Mouse (Mus musculus): ENCODE measurements around the gene Ap2a2. TPM values are rescaled to one million over a fixed set of nuclear protein-coding genes. Genes with fewer than 3 reads are reported as not detected.
A peak's percentile ranks its signal among the peaks of the same experiment; 100 is the strongest.

The Ap2a2 gene
- polyA plus RNA-seq, 1 experiment from 2014 or later: 81.9 TPM

GRCm38 (mm10) chr7:141562421-141562851 lies 463 bp downstream of the Ap2a2 start:
- Histone ChIP-seq H3K9me3 (replicated peaks) (no peaks in the 10 kb centered on the region), H3K9ac (peak overlapping the region; percentile 98), H3K4me1 (peaks cover 29% of the 10 kb centered on the region), H3K27me3 (no peaks in the 10 kb centered on the region), H3K4me3 (replicated peaks) (peak overlapping the region; percentile 98), H3K36me3 (no peaks in the 10 kb centered on the region), H3K27ac (replicated peaks) (peak overlapping the region; percentile 89), H3K4me2 (replicated peaks) (peak overlapping the region; percentile 91)
- under 1% methylated on average over 32 of the region's 33 CpGs for WGBS
- peak; percentile 49 for ATAC-seq (ENCODE audit: insufficient number of reproducible peaks, low FRiP score, low TSS enrichment, low read depth)

GRCm38 (mm10) chr7:141562852-141563427 lies 967 bp downstream of the Ap2a2 start:
- Histone ChIP-seq H3K9ac (peak overlapping the region; percentile 98), H3K27me3 (no peaks in the 10 kb centered on the region), H3K4me2 (replicated peaks) (peak overlapping the region; percentile 91), H3K27ac (replicated peaks) (peak overlapping the region; percentile 89), H3K36me3 (no peaks in the 10 kb centered on the region), H3K4me3 (replicated peaks) (peak overlapping the region; percentile 98), H3K9me3 (replicated peaks) (no peaks in the 10 kb centered on the region), H3K4me1 (peaks cover 29% of the 10 kb centered on the region)
- ATAC-seq (ENCODE audit: insufficient number of reproducible peaks, low FRiP score, low TSS enrichment, low read depth): peak; percentile 30; the same call in 1 of the 2 replicates
- under 1% methylated on average over 21 of the region's 21 CpGs for WGBS

- H3K36me3 ChIP-seq: no peaks in the 10 kb centered on the region
- H3K27ac ChIP-seq (replicated peaks): peak overlapping the region; percentile 41
- no peaks in the 10 kb centered on the region for H3K9me3 ChIP-seq (replicated peaks)
- no peaks in the 10 kb centered on the region for H3K27me3 ChIP-seq
- no peak overlapping the region for H3K9ac ChIP-seq
- no peak for ATAC-seq (ENCODE audit: insufficient number of reproducible peaks, low FRiP score, low TSS enrichment, low read depth)
- H3K4me1 ChIP-seq: peaks cover 36% of the 10 kb centered on the region
- WGBS: 20% methylated on average over 7 of the region's 7 CpGs
- no peak overlapping the region for H3K4me3 ChIP-seq (replicated peaks)
- peak overlapping the region; percentile 18; the same call in 1 of the 2 replicates for H3K4me2 ChIP-seq (replicated peaks)
Observed at GRCm38 (mm10) chr7:141564561-141564960, 2.6 kb downstream of the Ap2a2 start.

GRCm38 (mm10) chr7:141566587-141566986 lies 4.6 kb downstream of the Ap2a2 start:
- no peak overlapping the region for H3K4me2 ChIP-seq (replicated peaks)
- H3K27ac ChIP-seq (replicated peaks): no peak overlapping the region
- no peaks in the 10 kb centered on the region for H3K9me3 ChIP-seq (replicated peaks)
- H3K27me3 ChIP-seq: no peaks in the 10 kb centered on the region
- WGBS: 77% methylated on average over 7 of the region's 7 CpGs
- ATAC-seq (ENCODE audit: insufficient number of reproducible peaks, low FRiP score, low TSS enrichment, low read depth): no peak
- peaks cover 33% of the 10 kb centered on the region for H3K4me1 ChIP-seq
- no peak overlapping the region for H3K9ac ChIP-seq
- no peak overlapping the region for H3K4me3 ChIP-seq (replicated peaks)
- no peaks in the 10 kb centered on the region for H3K36me3 ChIP-seq

- Histone ChIP-seq H3K4me1 (peaks cover 18% of the 10 kb centered on the region), H3K27ac (replicated peaks) (no peak overlapping the region), H3K27me3 (no peaks in the 10 kb centered on the region), H3K4me3 (replicated peaks) (no peak overlapping the region), H3K36me3 (no peaks in the 10 kb centered on the region), H3K9me3 (replicated peaks) (no peaks in the 10 kb centered on the region), H3K9ac (no peak overlapping the region), H3K4me2 (replicated peaks) (no peak overlapping the region)
- ATAC-seq (ENCODE audit: insufficient number of reproducible peaks, low FRiP score, low TSS enrichment, low read depth): no peak
- 73% methylated on average over 9 of the region's 9 CpGs for WGBS
Observed at GRCm38 (mm10) chr7:141569283-141569803, 7.4 kb downstream of the Ap2a2 start.

- no peak overlapping the region for H3K9ac ChIP-seq
- WGBS: 79% methylated on average over 3 of the region's 3 CpGs
- ATAC-seq (ENCODE audit: insufficient number of reproducible peaks, low FRiP score, low TSS enrichment, low read depth): no peak
- H3K27me3 ChIP-seq: no peaks in the 10 kb centered on the region
- H3K36me3 ChIP-seq: no peaks in the 10 kb centered on the region
- no peak overlapping the region for H3K4me2 ChIP-seq (replicated peaks)
- no peak overlapping the region for H3K4me3 ChIP-seq (replicated peaks)
- H3K4me1 ChIP-seq: peaks cover 13% of the 10 kb centered on the region
- H3K27ac ChIP-seq (replicated peaks): no peak overlapping the region
- no peaks in the 10 kb centered on the region for H3K9me3 ChIP-seq (replicated peaks)
Observed at GRCm38 (mm10) chr7:141569916-141570315, 7.9 kb downstream of the Ap2a2 start.

GRCm38 (mm10) chr7:141570625-141571295 lies 8.8 kb downstream of the Ap2a2 start:
- Histone ChIP-seq H3K36me3 (no peaks in the 10 kb centered on the region), H3K4me1 (peaks cover 13% of the 10 kb centered on the region), H3K27me3 (no peaks in the 10 kb centered on the region), H3K4me3 (replicated peaks) (no peak overlapping the region), H3K9ac (no peak overlapping the region), H3K9me3 (replicated peaks) (no peaks in the 10 kb centered on the region), H3K27ac (replicated peaks) (no peak overlapping the region), H3K4me2 (replicated peaks) (no peak overlapping the region)
- WGBS: 63% methylated on average over 4 of the region's 4 CpGs
- no peak for ATAC-seq (ENCODE audit: insufficient number of reproducible peaks, low FRiP score, low TSS enrichment, low read depth)

GRCm38 (mm10) chr7:141574041-141574440 lies 12.1 kb downstream of the Ap2a2 start:
- no peak overlapping the region for H3K4me2 ChIP-seq (replicated peaks)
- H3K27ac ChIP-seq (replicated peaks): no peak overlapping the region
- 77% methylated on average over 3 of the region's 3 CpGs for WGBS

GRCm38 (mm10) chr7:141575481-141575880 lies 13.5 kb downstream of the Ap2a2 start:
- no peak overlapping the region for H3K27ac ChIP-seq (replicated peaks)
- WGBS: 88% methylated on average over 3 of the region's 3 CpGs
- H3K4me1 ChIP-seq: 0 out of 2 replicates have a peak, but pooled peaks cover 4% of the 10 kb centered on the region
- H3K4me2 ChIP-seq (replicated peaks): no peak overlapping the region
- ATAC-seq (ENCODE audit: insufficient number of reproducible peaks, low FRiP score, low TSS enrichment, low read depth): no peak
- H3K36me3 ChIP-seq: no peaks in the 10 kb centered on the region
- no peak overlapping the region for H3K4me3 ChIP-seq (replicated peaks)
- no peak overlapping the region for H3K9ac ChIP-seq
- no peaks in the 10 kb centered on the region for H3K27me3 ChIP-seq
- no peaks in the 10 kb centered on the region for H3K9me3 ChIP-seq (replicated peaks)

More at GRCm38 (mm10) chr7:141574041-141574440, 12.1 kb downstream of the Ap2a2 start:
- ATAC-seq (ENCODE audit: insufficient number of reproducible peaks, low FRiP score, low TSS enrichment, low read depth): no peak
- H3K27me3 ChIP-seq: no peaks in the 10 kb centered on the region
- H3K4me3 ChIP-seq (replicated peaks): no peak overlapping the region
- no peaks in the 10 kb centered on the region for H3K9me3 ChIP-seq (replicated peaks)
- peaks cover 5% of the 10 kb centered on the region; the same call in 1 of the 2 replicates for H3K4me1 ChIP-seq
- no peak overlapping the region for H3K9ac ChIP-seq
- H3K36me3 ChIP-seq: no peaks in the 10 kb centered on the region

GRCm38 (mm10) chr7:141577801-141578200 lies 15.8 kb downstream of the Ap2a2 start:
- Histone ChIP-seq H3K4me3 (replicated peaks) (no peak overlapping the region), H3K27me3 (no peaks in the 10 kb centered on the region), H3K27ac (replicated peaks) (no peak overlapping the region), H3K36me3 (peaks cover 3% of the 10 kb centered on the region; the same call in 1 of the 2 replicates), H3K4me2 (replicated peaks) (no peak overlapping the region), H3K9me3 (replicated peaks) (no peaks in the 10 kb centered on the region), H3K9ac (no peak overlapping the region), H3K4me1 (0 out of 2 replicates have a peak, but pooled peaks cover 4% of the 10 kb centered on the region)
- 73% methylated on average over 3 of the region's 3 CpGs for WGBS
- no peak for ATAC-seq (ENCODE audit: insufficient number of reproducible peaks, low FRiP score, low TSS enrichment, low read depth)

- WGBS: 96% methylated on average over 1 of the region's 1 CpGs
- no peak overlapping the region for H3K4me2 ChIP-seq (replicated peaks)
- H3K9me3 ChIP-seq (replicated peaks): no peaks in the 10 kb centered on the region
- H3K9ac ChIP-seq: no peak overlapping the region
- H3K4me3 ChIP-seq (replicated peaks): no peak overlapping the region
- no peak overlapping the region for H3K27ac ChIP-seq (replicated peaks)
- 0 out of 2 replicates have a peak, but pooled peaks cover 4% of the 10 kb centered on the region for H3K4me1 ChIP-seq
- H3K36me3 ChIP-seq: peaks cover 3% of the 10 kb centered on the region; the same call in 1 of the 2 replicates
- H3K27me3 ChIP-seq: no peaks in the 10 kb centered on the region
- ATAC-seq (ENCODE audit: insufficient number of reproducible peaks, low FRiP score, low TSS enrichment, low read depth): no peak
Observed at GRCm38 (mm10) chr7:141578511-141578910, 16.5 kb downstream of the Ap2a2 start.
